Mouse (Mus musculus) embryo, embryonic 9.5 days (tissue): ENCODE data around the gene Chsy1.

Experiments used
- DNase-seq: peaks from one replicate; pipeline ENCODE4 v3.0.0-alpha.2; 2017; ENCODE audit errors: extremely low spot score

Chsy1 gene

DNA sequence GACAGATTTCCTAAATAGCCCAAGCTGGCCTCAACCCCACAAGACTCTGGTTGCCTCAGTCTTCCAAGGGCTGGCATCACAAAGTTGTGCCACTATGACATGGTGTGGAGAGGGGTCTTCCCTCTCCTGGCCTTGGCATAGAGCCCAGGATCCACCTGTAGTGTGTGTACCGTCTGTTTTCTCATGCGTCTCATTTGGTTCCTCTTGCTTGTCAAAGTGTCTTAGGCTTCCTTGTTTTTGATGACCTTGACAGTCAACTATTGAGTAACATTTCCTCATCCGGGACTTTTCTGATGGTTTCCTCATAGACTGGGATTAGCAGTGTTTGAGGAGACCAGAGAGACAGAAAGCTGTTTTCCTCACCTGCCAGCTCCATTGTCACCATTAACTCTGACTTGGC, 30.8 kb downstream of the Chsy1 start:
- no peak for DNase-seq

GRCm38 (mm10) chr7:66140923-66141570, 31.7 kb downstream of the Chsy1 start:
- no peak for DNase-seq

GRCm38 (mm10) chr7:66142514-66142913, 33.2 kb downstream of the Chsy1 start:
- no peak for DNase-seq

GRCm38 (mm10) chr7:66144543-66144942, 35.2 kb downstream of the Chsy1 start:
- no peak for DNase-seq

DNA sequence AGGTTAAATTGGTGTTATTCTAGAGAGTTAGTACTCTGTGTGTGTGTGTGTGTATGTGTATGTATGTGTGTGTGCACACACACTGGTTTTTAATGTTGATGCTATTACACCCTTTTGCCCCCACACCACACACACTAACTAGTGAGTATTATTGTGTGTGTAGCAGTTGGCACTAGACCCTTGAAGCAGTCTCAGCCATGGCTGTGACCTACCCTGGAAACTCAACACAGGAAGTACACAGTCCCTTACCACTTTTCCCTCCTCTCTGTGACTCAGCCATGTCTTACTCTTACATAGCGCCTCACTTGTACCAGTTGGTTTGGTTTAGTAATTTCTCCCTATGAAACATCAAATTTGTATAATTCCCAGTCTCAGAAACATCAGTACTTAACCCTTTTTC, 37.8 kb downstream of the Chsy1 start:
- DNase-seq: no peak

- no peak for DNase-seq
Measured at GRCm38 (mm10) chr7:66147816-66148215, 38.5 kb downstream of the Chsy1 start.

DNA sequence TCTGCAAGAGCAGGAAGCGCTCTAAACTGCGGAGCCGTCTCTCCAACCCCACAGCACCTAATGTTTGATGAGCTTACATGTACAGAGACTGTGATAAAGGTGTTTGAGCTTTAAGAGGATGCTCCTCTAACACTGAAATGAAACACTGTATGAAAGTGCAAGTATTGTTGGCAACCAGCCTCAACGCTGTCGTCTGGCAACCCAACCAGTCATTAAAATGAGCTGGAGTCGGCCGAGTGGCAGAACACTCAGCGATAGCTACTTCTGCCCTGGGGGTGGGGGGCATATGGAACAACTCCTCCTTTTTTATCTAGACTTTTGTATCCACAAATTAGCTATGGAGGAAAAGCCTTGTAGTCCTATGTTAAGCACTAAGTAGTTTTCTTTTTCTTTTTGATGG, 40.2 kb downstream of the Chsy1 start:
- no peak for DNase-seq

GRCm38 (mm10) chr7:66150411-66150810, 41.1 kb downstream of the Chsy1 start:
- no peak for DNase-seq

DNA sequence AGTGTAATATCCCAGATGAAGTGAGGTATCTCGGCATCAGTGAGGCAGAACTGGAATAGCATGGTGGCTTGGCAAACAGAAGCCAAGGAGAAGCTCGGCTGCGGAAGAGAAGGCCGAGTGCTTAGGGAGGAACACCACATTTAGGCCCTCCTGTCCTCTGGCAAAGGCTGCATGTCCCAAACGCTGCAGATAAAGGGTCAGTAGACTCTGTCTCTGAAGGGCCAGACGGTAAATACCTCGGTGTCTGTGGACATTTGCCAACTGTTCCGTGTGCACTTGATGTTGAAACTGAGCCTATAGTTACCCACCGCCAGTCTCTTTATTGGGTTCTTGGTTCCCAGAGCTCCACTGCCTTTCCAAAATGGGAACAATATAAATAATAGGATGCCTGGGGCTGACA, 48.1 kb downstream of the Chsy1 start:
- no peak for DNase-seq

GRCm38 (mm10) chr7:66157861-66158415, 48.6 kb downstream of the Chsy1 start:
- no peak for DNase-seq

DNA sequence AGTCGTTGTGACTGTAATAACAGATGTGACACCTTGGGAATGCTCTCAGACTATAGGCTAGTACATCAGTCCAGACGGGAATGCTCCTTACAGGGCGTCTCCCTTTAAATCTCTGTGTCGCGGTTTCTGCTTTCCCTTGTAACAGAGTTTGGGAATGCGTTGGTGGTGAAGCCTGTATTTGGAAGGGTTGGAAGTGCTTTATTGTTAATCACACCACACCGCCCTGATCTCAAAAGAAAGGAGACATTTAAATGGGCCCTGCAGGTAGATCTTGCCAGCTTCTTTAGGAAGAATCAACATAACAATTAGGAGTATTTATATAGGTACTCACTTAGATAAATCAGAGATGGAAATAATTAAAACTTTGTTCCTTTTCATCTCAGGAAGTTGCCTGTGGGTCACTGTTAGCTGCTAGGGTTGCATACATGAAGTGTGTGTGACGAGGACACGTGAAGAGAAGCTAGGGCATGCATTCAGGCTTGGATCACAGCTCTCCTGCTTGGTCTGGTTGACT, 49.4 kb downstream of the Chsy1 start:
- no peak for DNase-seq

DNA sequence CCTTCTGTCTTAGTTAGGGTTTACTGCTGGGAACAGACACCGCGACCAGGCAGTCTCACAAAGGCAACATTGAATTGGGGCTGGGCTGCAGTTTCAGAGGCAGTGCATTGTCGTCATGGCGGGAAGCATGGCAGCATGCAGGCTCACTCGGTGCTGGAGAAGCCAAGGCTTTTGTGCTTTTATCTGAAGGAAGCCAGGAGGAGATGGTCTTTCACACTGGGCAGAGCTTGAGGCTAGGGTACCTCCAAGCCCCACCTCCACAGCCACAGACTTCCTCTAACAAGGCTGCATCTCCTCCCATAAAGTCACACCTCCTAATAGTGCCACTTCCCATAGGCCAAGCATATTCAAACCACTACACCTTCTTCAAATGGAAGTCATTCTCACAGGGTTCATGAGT, 50.6 kb downstream of the Chsy1 start:
- no peak for DNase-seq

GRCm38 (mm10) chr7:66161836-66162235, 52.5 kb downstream of the Chsy1 start:
- no peak for DNase-seq

DNA sequence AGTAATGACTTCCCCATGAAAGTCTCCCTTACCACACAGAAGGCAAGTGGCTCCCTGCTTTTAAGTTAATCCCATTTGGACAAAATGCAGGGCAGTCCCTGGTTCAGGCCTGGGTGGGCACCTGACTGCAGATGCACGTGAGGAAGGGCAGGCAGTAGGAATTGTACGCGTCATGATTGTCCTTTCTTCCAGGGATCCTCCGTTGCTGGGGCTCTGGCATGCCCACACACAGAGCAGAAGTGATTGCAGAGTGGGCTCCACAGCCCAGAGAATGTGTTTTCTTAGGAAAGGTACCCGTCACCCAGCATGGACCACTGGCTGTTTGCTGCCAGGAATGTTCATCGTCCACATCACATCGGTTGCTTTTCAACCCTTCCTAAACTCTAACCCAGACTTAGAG, 53.2 kb downstream of the Chsy1 start:
- no peak for DNase-seq

DNA sequence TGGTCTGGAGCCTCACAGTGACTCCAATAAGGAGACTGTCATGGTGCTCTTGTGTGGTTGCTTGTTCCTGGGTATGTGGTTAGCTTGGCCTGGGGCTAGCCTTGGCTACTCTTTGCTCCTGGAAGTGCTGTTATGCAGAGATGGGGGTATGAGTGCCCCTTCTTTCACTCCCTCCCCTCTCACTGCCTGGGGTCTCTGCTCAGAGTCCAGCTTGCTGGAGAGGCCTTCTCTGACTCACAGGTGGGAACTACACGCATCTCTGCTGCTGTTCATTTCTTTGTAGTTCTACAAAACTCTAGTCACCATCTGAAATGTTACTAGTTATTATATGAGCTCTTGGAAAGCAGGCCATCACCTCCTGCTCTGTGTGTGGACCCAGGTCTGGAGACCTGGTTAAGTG, 53.7 kb downstream of the Chsy1 start:
- no peak for DNase-seq

GRCm38 (mm10) chr7:66164427-66165031, 55.2 kb downstream of the Chsy1 start:
- DNase-seq: no peak

DNA sequence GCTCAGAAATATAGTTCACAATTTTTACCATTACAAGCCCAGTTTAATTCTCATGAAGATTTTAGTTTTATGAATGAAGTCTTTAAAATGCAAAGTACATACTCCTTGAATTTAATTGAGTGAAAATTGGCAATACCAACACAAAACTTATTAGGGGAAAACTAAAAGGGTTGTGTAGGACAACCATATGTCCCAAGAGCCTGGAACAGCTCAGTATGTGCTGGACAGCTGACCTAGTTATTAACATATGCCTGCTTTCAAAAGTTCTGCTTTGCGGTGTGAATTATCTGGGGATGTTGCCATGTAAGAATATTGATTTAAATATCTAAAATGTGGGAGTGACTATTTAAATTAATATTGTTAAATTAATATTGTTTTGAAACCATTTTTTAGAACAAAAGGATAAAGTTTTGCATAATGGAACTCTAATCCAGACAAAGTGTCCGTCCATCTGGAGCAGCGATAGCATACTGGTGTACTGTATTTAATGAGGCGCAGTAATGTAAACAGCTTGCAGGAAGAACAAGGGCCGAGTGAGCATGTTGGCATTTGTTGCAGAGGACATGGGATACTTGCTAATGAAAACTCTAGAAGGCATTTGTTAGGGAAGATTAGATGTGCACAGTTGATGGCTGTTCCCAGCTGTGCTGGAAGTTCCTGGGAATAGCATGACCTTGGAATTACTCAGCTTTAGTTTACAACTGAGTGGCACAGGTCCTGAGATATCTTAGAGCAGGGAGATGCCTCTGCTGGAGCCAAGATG, 55.9 kb downstream of the Chsy1 start:
- DNase-seq: no peak

DNA sequence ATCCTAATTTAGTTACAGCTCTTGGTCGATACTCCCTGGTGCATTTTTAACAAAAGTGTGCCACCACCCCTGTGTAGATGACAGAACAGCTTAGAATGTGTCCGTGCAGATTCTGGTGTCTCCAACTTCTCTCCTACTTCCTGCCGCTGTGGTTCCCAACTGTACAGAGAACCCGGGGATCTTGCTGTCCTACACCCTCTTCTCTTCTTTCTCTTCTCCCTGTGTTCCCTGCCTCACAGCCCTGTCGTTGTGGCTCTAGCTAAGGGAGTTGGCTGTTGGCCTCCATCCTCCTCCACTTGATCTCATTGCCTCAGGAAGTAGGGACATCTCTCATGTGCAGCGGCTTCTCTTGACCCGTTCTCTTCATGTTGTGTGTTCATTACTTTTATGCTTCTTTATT, 59.6 kb downstream of the Chsy1 start:
- DNase-seq: no peak

- DNase-seq: no peak
Measured at GRCm38 (mm10) chr7:66169476-66169875, 60.2 kb downstream of the Chsy1 start.

GRCm38 (mm10) chr7:66170802-66171505, 61.6 kb downstream of the Chsy1 start:
- no peak for DNase-seq

GRCm38 (mm10) chr7:66175738-66176137, 66.4 kb downstream of the Chsy1 start:
- DNase-seq: no peak

- DNase-seq: no peak
Measured at GRCm38 (mm10) chr7:66176256-66176655, 66.9 kb downstream of the Chsy1 start.
